Mouse (Mus musculus): ENCODE results near the gene Acadm.
A peak's percentile ranks its signal among the peaks of the same experiment; 100 is the strongest.

Acadm gene

GRCm38 (mm10) chr3:153944335-153944990, at the start of gene Acadm:
Acadm (minus strand) TSS chr3:153944632.
- DNase-seq, result peak; percentile 98

GRCm38 (mm10) chr3:153984428-153985340, 40.3 kb upstream of the Acadm start:
- peak; percentile 34 for DNase-seq

- no peak for DNase-seq
Measured at GRCm38 (mm10) chr3:153980611-153981010, 36.2 kb upstream of the Acadm start.

GRCm38 (mm10) chr3:153975791-153976190, 31.4 kb upstream of the Acadm start:
- DNase-seq, result no peak

- no peak for DNase-seq
Measured at GRCm38 (mm10) chr3:153975060-153975459, 30.6 kb upstream of the Acadm start.

- peak; percentile 49 for DNase-seq
Measured at GRCm38 (mm10) chr3:153973949-153974760, 29.7 kb upstream of the Acadm start.

- DNase-seq, result peak; percentile 29
Measured at GRCm38 (mm10) chr3:153973171-153973948, 28.9 kb upstream of the Acadm start, which contains the start of gene Slc44a5. Slc44a5 (plus strand) TSS chr3:153973436.

GRCm38 (mm10) chr3:153969451-153969850, 25.0 kb upstream of the Acadm start:
- DNase-seq, result no peak

GRCm38 (mm10) chr3:153968549-153968948, 24.1 kb upstream of the Acadm start:
- peak; percentile 75 for DNase-seq

GRCm38 (mm10) chr3:153967447-153967846, 23.0 kb upstream of the Acadm start:
- DNase-seq, result no peak

GRCm38 (mm10) chr3:153961632-153962389, 17.4 kb upstream of the Acadm start:
- DNase-seq, result no peak

GRCm38 (mm10) chr3:153960884-153961283, 16.5 kb upstream of the Acadm start:
- DNase-seq, result no peak

GRCm38 (mm10) chr3:153959731-153960207, 15.3 kb upstream of the Acadm start:
- no peak for DNase-seq

GRCm38 (mm10) chr3:153959035-153959730, 14.8 kb upstream of the Acadm start:
- DNase-seq, result peak; percentile 69

GRCm38 (mm10) chr3:153957916-153958315, 13.5 kb upstream of the Acadm start:
- DNase-seq, result no peak

- DNase-seq, result no peak
Measured at GRCm38 (mm10) chr3:153948176-153948575, 3.7 kb upstream of the Acadm start.

GRCm38 (mm10) chr3:153947271-153947670, 2.8 kb upstream of the Acadm start:
- no peak for DNase-seq

- DNase-seq, result no peak
Measured at GRCm38 (mm10) chr3:153943901-153944334, 514 bp downstream of the Acadm start.

GRCm38 (mm10) chr3:153943003-153943640, 1.3 kb downstream of the Acadm start:
- DNase-seq, result peak; percentile 41

GRCm38 (mm10) chr3:153941613-153942012, 2.8 kb downstream of the Acadm start:
- no peak for DNase-seq

Measured in cerebellum, adult 9-10 months (tissue).